Mouse (Mus musculus): ENCODE data around the gene Calml3. TPM values are rescaled to one million over a fixed set of nuclear protein-coding genes. Genes with fewer than 3 reads are reported as not detected.

Gene Calml3
- polyA plus RNA-seq, 1 experiment from 2014 or later = not detected

GRCm38 (mm10) chr13:3767086-3767485 is 37.0 kb downstream of the Calml3 start:
- no peak for ATAC-seq (ENCODE audit: low FRiP score)
- H3K4me3 ChIP-seq (replicated peaks) = no peak overlapping the region
- no peak overlapping the region for H3K27ac ChIP-seq (replicated peaks)
- H3K36me3 ChIP-seq = no peaks in the 10 kb centered on the region
- no peak overlapping the region for H3K9ac ChIP-seq (replicated peaks)
- no peaks in the 10 kb centered on the region for H3K9me3 ChIP-seq (replicated peaks)
- H3K27me3 ChIP-seq (replicated peaks) = no peaks in the 10 kb centered on the region
- H3K4me2 ChIP-seq = no peak overlapping the region
- peaks cover 16% of the 10 kb centered on the region for H3K4me1 ChIP-seq

GRCm38 (mm10) chr13:3765781-3766180 is 38.3 kb downstream of the Calml3 start:
- H3K4me2 ChIP-seq = no peak overlapping the region
- H3K27ac ChIP-seq (replicated peaks) = no peak overlapping the region
- H3K36me3 ChIP-seq = no peaks in the 10 kb centered on the region
- ATAC-seq (ENCODE audit: low FRiP score) = no peak
- WGBS = 86% methylated on average over 4 of the region's 4 CpGs
- no peaks in the 10 kb centered on the region for H3K9me3 ChIP-seq (replicated peaks)
- H3K27me3 ChIP-seq (replicated peaks) = no peaks in the 10 kb centered on the region
- no peak overlapping the region for H3K4me3 ChIP-seq (replicated peaks)
- H3K9ac ChIP-seq (replicated peaks) = no peak overlapping the region
- peaks cover 12% of the 10 kb centered on the region for H3K4me1 ChIP-seq

- Histone ChIP-seq H3K4me1 (no peaks in the 10 kb centered on the region), H3K4me2 (no peak overlapping the region), H3K9ac (replicated peaks) (no peak overlapping the region), H3K36me3 (no peaks in the 10 kb centered on the region), H3K27me3 (replicated peaks) (no peaks in the 10 kb centered on the region), H3K9me3 (replicated peaks) (no peaks in the 10 kb centered on the region), H3K4me3 (replicated peaks) (no peak overlapping the region), H3K27ac (replicated peaks) (no peak overlapping the region)
- WGBS = 87% methylated on average over 4 of the region's 4 CpGs
- ATAC-seq (ENCODE audit: low FRiP score) = no peak
Measured at GRCm38 (mm10) chr13:3761131-3761530, 43.0 kb downstream of the Calml3 start.

GRCm38 (mm10) chr13:3758347-3758746 is 45.8 kb downstream of the Calml3 start:
- Histone ChIP-seq H3K9me3 (replicated peaks) (no peaks in the 10 kb centered on the region), H3K4me2 (no peak overlapping the region), H3K36me3 (no peaks in the 10 kb centered on the region), H3K27me3 (replicated peaks) (no peaks in the 10 kb centered on the region), H3K9ac (replicated peaks) (no peak overlapping the region), H3K4me3 (replicated peaks) (no peak overlapping the region), H3K4me1 (no peaks in the 10 kb centered on the region), H3K27ac (replicated peaks) (no peak overlapping the region)
- 92% methylated on average over 2 of the region's 2 CpGs for WGBS
- ATAC-seq (ENCODE audit: low FRiP score) = no peak

- H3K4me3 ChIP-seq (replicated peaks) = no peak overlapping the region
- H3K27me3 ChIP-seq (replicated peaks) = no peaks in the 10 kb centered on the region
- 91% methylated on average over 2 of the region's 2 CpGs for WGBS
- H3K4me1 ChIP-seq = no peaks in the 10 kb centered on the region
- H3K36me3 ChIP-seq = no peaks in the 10 kb centered on the region
- no peak overlapping the region for H3K4me2 ChIP-seq
- ATAC-seq (ENCODE audit: low FRiP score) = no peak
- H3K9ac ChIP-seq (replicated peaks) = no peak overlapping the region
- no peak overlapping the region for H3K27ac ChIP-seq (replicated peaks)
- H3K9me3 ChIP-seq (replicated peaks) = no peaks in the 10 kb centered on the region
Measured at GRCm38 (mm10) chr13:3753291-3753690, 50.8 kb downstream of the Calml3 start.

Other genes with a start within 250 kb of the Calml3 start
- 13.5 and 14.7 TPM in 2 replicates for gene Fam208b, start 193.2 kb downstream of the Calml3 start, polyA plus RNA-seq (2015; fragmentation: Nextera tagmentation; extraction: Ambion mirVana)
- gene Asb13, start 170.3 kb downstream of the Calml3 start, polyA plus RNA-seq (2015; fragmentation: Nextera tagmentation; extraction: Ambion mirVana) = 13.4 and 15.3 TPM in 2 replicates
- gene Calm4, start 33.4 kb upstream of the Calml3 start, polyA plus RNA-seq (2015; fragmentation: Nextera tagmentation; extraction: Ambion mirVana) = 0.17 and 0.27 TPM in 2 replicates
- gene Calm5, start 49.9 kb upstream of the Calml3 start, polyA plus RNA-seq (2015; fragmentation: Nextera tagmentation; extraction: Ambion mirVana) = not detected in 2 replicates
- gene Net1, start 113.9 kb upstream of the Calml3 start, polyA plus RNA-seq (2015; fragmentation: Nextera tagmentation; extraction: Ambion mirVana) = 11.7 and 27.1 TPM in 2 replicates
- gene Tubal3, start 114.0 kb upstream of the Calml3 start, polyA plus RNA-seq (2015; fragmentation: Nextera tagmentation; extraction: Ambion mirVana) = 0.54 TPM in 1 of 2 replicates, not detected in the other
- not detected in 2 replicates for gene Ucn3, start 141.0 kb upstream of the Calml3 start, polyA plus RNA-seq (2015; fragmentation: Nextera tagmentation; extraction: Ambion mirVana)
- 0.93 and 1.4 TPM in 2 replicates for gene Akr1c14, start 244.7 kb upstream of the Calml3 start, polyA plus RNA-seq (2015; fragmentation: Nextera tagmentation; extraction: Ambion mirVana)